Mouse (Mus musculus) MEL (cell line): ENCODE data around the gene Tmem42. TPM values are rescaled to one million over a fixed set of nuclear protein-coding genes. Genes with fewer than 3 reads are reported as not detected.

ENCODE experiments used
- DNase-seq: peaks from one replicate; pipeline ENCODE4 v3.0.0; 2011; ENCODE audit warnings: low read depth, low spot score
- H3K27ac ChIP-seq: 2 replicates; pipeline ENCODE4 v1.5.1; 2012; ENCODE audit warnings: low read depth, mild to moderate bottlenecking, control low read depth, low read length, moderate library complexity; ENCODE audit not compliant: control insufficient read depth
- H3K27me3 ChIP-seq, 2 experiments: fragments of 150-350 bp in 1 of 2; sonication (generic) in 1 of 2; 2 replicates each; pipeline ENCODE4 v1.6.1; 2012; ENCODE audit warnings: low read length in 2 of 2, mild to moderate bottlenecking in 2 of 2, improper control_type of control experiment in 1 of 2, moderate library complexity in 1 of 2; ENCODE audit not compliant: insufficient read depth in 2 of 2, control insufficient read depth in 1 of 2
- H3K36me3 ChIP-seq, 2 experiments: 2 replicates each; pipeline ENCODE4 v1.6.1; 2012 to 2014; ENCODE audit warnings: low read length in 2 of 2, improper control_type of control experiment in 1 of 2, inconsistent platforms in 1 of 2, mild to moderate bottlenecking in 1 of 2; ENCODE audit not compliant: insufficient read depth in 2 of 2, control insufficient read depth in 1 of 2
- H3K4me1 ChIP-seq, 2 experiments: fragments of 150-350 bp in 1 of 2; sonication (generic) in 1 of 2; 2 replicates each; pipeline ENCODE4 v1.6.1; 2012; ENCODE audit warnings: low read length in 2 of 2, improper control_type of control experiment in 1 of 2, mild to moderate bottlenecking in 1 of 2; ENCODE audit not compliant: insufficient read depth in 2 of 2, control insufficient read depth in 1 of 2
- H3K4me3 ChIP-seq, 2 experiments: fragments of 150-350 bp in 1 of 2; sonication (generic) in 1 of 2; 2 replicates each; pipeline ENCODE4 v1.5.1; 2012; ENCODE audit warnings: low read depth in 2 of 2, low read length in 2 of 2, mild to moderate bottlenecking in 2 of 2, moderate library complexity in 2 of 2, control low read depth in 1 of 2, improper control_type of control experiment in 1 of 2; ENCODE audit not compliant: control insufficient read depth in 1 of 2, insufficient read depth in 1 of 2
- H3K79me2 ChIP-seq: 2 replicates; pipeline ENCODE4 v1.6.1; 2012; ENCODE audit warnings: mild to moderate bottlenecking, low read length, moderate library complexity; ENCODE audit not compliant: control insufficient read depth, poor library complexity, insufficient read depth
- H3K9ac ChIP-seq: 2 replicates; pipeline ENCODE4 v1.6.1; 2012; ENCODE audit warnings: low read depth, mild to moderate bottlenecking, control low read depth, low read length, moderate library complexity; ENCODE audit not compliant: control insufficient read depth, poor library complexity, severe bottlenecking
- H3K9me3 ChIP-seq: fragments of 150-350 bp; sonication (generic); replicated peaks from 2 replicates; pipeline ENCODE4 v1.6.1; 2012; ENCODE audit warnings: mild to moderate bottlenecking, low read length, improper control_type of control experiment, moderate library complexity; ENCODE audit not compliant: insufficient read depth
- CHD2 ChIP-seq: IDR thresholded peaks from 2 replicates; pipeline ENCODE4 v1.6.1; 2011; ENCODE audit warnings: low read length, improper control_type of control experiment
- CTCF ChIP-seq, 3 experiments: IDR thresholded peaks in 2 of 3; conservative IDR thresholded peaks in 1 of 3; 2 replicates each; pipeline ENCODE4 v1.5.1; 2011 to 2012; ENCODE audit warnings: low read length in 3 of 3, low read depth in 2 of 3, mild to moderate bottlenecking in 2 of 3, improper control_type of control experiment in 1 of 3, inconsistent platforms in 1 of 3, mixed read lengths in 1 of 3, moderate library complexity in 1 of 3; ENCODE audit not compliant: control insufficient read depth in 1 of 3, insufficient read depth in 1 of 3, poor library complexity in 1 of 3, severe bottlenecking in 1 of 3
- EP300 ChIP-seq, 2 experiments: IDR thresholded peaks; 2 replicates each; pipeline ENCODE4 v1.6.1; 2011; ENCODE audit warnings: improper control_type of control experiment in 2 of 2, low read length in 2 of 2, low read depth in 1 of 2, mild to moderate bottlenecking in 1 of 2
- HCFC1 ChIP-seq: IDR thresholded peaks from 2 replicates; pipeline ENCODE4 v1.6.1; 2012; ENCODE audit warnings: low read depth, mild to moderate bottlenecking, inconsistent platforms, low read length, improper control_type of control experiment, moderate library complexity
- JUND ChIP-seq: IDR thresholded peaks from 2 replicates; pipeline ENCODE4 v1.6.1; 2011; ENCODE audit warnings: low read depth, mild to moderate bottlenecking, improper control_type of control experiment, low read length
- KAT2A ChIP-seq: conservative IDR thresholded peaks from 2 replicates; pipeline ENCODE4 v1.6.1; 2012; ENCODE audit warnings: low read depth, low read length, improper control_type of control experiment, inconsistent platforms
- MAFK ChIP-seq: IDR thresholded peaks from 2 replicates; pipeline ENCODE4 v1.6.1; 2011; ENCODE audit warnings: low read depth, mild to moderate bottlenecking, low read length, improper control_type of control experiment, borderline replicate concordance
- MAZ ChIP-seq: IDR thresholded peaks from 2 replicates; pipeline ENCODE4 v1.6.1; 2012; ENCODE audit warnings: low read depth, mild to moderate bottlenecking, inconsistent platforms, low read length, improper control_type of control experiment
- MEF2A ChIP-seq: IDR thresholded peaks from 2 replicates; pipeline ENCODE4 v1.6.1; 2014; ENCODE audit warnings: low read depth, mild to moderate bottlenecking, inconsistent platforms, low read length, improper control_type of control experiment; ENCODE audit not compliant: poor library complexity, insufficient replicate concordance, severe bottlenecking; ENCODE audit errors: extremely low read depth
- MXI1 ChIP-seq: IDR thresholded peaks from 2 replicates; pipeline ENCODE4 v1.6.1; 2011; ENCODE audit warnings: mild to moderate bottlenecking, low read depth, low read length, improper control_type of control experiment
- NELFE ChIP-seq: IDR thresholded peaks from 2 replicates; pipeline ENCODE4 v1.6.1; 2011; ENCODE audit warnings: low read depth, low read length, improper control_type of control experiment
- NRF1 ChIP-seq: IDR thresholded peaks from 2 replicates; pipeline ENCODE4 v1.6.1; 2014; ENCODE audit warnings: low read depth, mild to moderate bottlenecking, inconsistent platforms, low read length, improper control_type of control experiment, moderate library complexity; ENCODE audit not compliant: poor library complexity, insufficient read depth, severe bottlenecking
- POLR2A ChIP-seq, 2 experiments: IDR thresholded peaks; 2 replicates each; pipeline ENCODE4 v1.6.1; 2011 to 2012; ENCODE audit warnings: low read length in 2 of 2, mild to moderate bottlenecking in 2 of 2, control low read depth in 1 of 2, improper control_type of control experiment in 1 of 2, low read depth in 1 of 2, moderate library complexity in 1 of 2; ENCODE audit not compliant: control insufficient read depth in 1 of 2, insufficient read depth in 1 of 2, poor library complexity in 1 of 2
- POLR2AphosphoS2 ChIP-seq: IDR thresholded peaks from 2 replicates; pipeline ENCODE4 v1.6.1; 2011; ENCODE audit warnings: low read length, improper control_type of control experiment
- POLR2AphosphoS5 ChIP-seq: IDR thresholded peaks from 2 replicates; pipeline ENCODE4 v1.6.1; 2012; ENCODE audit warnings: low read depth, borderline replicate concordance, mild to moderate bottlenecking, inconsistent platforms, low read length, moderate library complexity, mixed read lengths
- RAD21 ChIP-seq: IDR thresholded peaks from 2 replicates; pipeline ENCODE4 v1.6.1; 2011; ENCODE audit warnings: mild to moderate bottlenecking, low read depth, low read length, improper control_type of control experiment
- SMC3 ChIP-seq: IDR thresholded peaks from 2 replicates; pipeline ENCODE4 v1.6.1; 2011; ENCODE audit warnings: low read depth, low read length, improper control_type of control experiment
- TAL1 ChIP-seq: IDR thresholded peaks from 2 replicates; pipeline ENCODE4 v1.6.1; 2012; ENCODE audit warnings: mild to moderate bottlenecking, inconsistent platforms, low read length, moderate library complexity, mixed read lengths
- TBP ChIP-seq: IDR thresholded peaks from 2 replicates; pipeline ENCODE4 v1.8.0; 2011; ENCODE audit warnings: low read depth, low read length, improper control_type of control experiment
- TCF12 ChIP-seq: IDR thresholded peaks from 2 replicates; pipeline ENCODE4 v1.6.1; 2014; ENCODE audit warnings: low read depth, mild to moderate bottlenecking, inconsistent platforms, low read length, improper control_type of control experiment, moderate library complexity
- USF1 ChIP-seq: IDR thresholded peaks from 2 replicates; pipeline ENCODE4 v1.6.1; 2014; ENCODE audit warnings: low read depth, mild to moderate bottlenecking, inconsistent platforms, low read length, improper control_type of control experiment, moderate library complexity
- ZKSCAN1 ChIP-seq: IDR thresholded peaks from 2 replicates; pipeline ENCODE4 v1.6.1; 2012; ENCODE audit warnings: low read depth, mild to moderate bottlenecking, inconsistent platforms, low read length, improper control_type of control experiment, moderate library complexity
- polyA plus RNA-seq, 2 experiments: library from polyadenylated mRNA; stranded (reverse) in 1 of 2; unstranded in 1 of 2; fragments of >175 nt in 1 of 2; fragments of >200 nt in 1 of 2; gene quantifications; 2 replicates each; pipeline versions ENCODE4 v1.2.1 to v1.2.4; 2012; ENCODE audit warnings: low replicate concordance in 2 of 2, low read depth in 1 of 2; ENCODE audit not compliant: insufficient read length in 2 of 2, insufficient read depth in 1 of 2, missing spikeins in 1 of 2
- total RNA-seq: library from RNA; depleted of rRNA; stranded (reverse); fragments of 300-350 nt; gene quantifications from 2 replicates; pipeline ENCODE4 v1.2.3, GENCODE M21; 2012

The Tmem42 gene
- total and polyA plus RNA-seq, 3 experiments: 14.6 to 15.0 TPM; not detected in 1

- peak; percentile 76 for TF ChIP-seq MXI1
- 0 out of 2 replicates have a peak, but pooled peaks have one; percentile 35 for TF ChIP-seq TBP
- TF ChIP-seq TCF12: no peak; the same call in 1 of the 2 replicates
- TF ChIP-seq ZKSCAN1: 0 out of 2 replicates have a peak, but pooled peaks have one; percentile 53
- TF ChIP-seq RAD21: no peak
These were observed at the start of gene Tmem42 (continued) for GRCm38 (mm10) chr9:123020995-123021631.

GRCm38 (mm10) chr9:122998406-122999192 lies 22.5 kb upstream of the Tmem42 start:
- Histone ChIP-seq H3K79me2 (no peaks in the 10 kb centered on the region; the same call in 1 of the 2 replicates), H3K9me3 (no peaks in the 10 kb centered on the region), H3K27me3 (no peaks in the 10 kb centered on the region), H3K27ac (no peak overlapping the region), H3K4me3 (no peak overlapping the region), H3K36me3 (peaks cover 0 to 73% of the 10 kb centered on the region in 2 experiments; a peak in 2 of 4 replicates), H3K4me1 (no peaks in the 10 kb centered on the region), H3K9ac (no peak overlapping the region)
- no peak for TF ChIP-seq MXI1
- TF ChIP-seq SMC3: no peak
- TF ChIP-seq POLR2AphosphoS5: no peak
- TF ChIP-seq MAZ: no peak
- TF ChIP-seq MAFK: no peak
- TF ChIP-seq EP300 (IDR thresholded peaks at IDR 0.05; ENCODE audit: low read depth in 1 of 2, low read length in 2 of 2): no peak
- no peak for TF ChIP-seq POLR2A (IDR thresholded peaks at IDR 0.05; ENCODE audit: control insufficient read depth in 1 of 2, insufficient read depth in 1 of 2, low read depth in 1 of 2, low read length in 2 of 2, poor library complexity in 1 of 2)
- TF ChIP-seq KAT2A: no peak
- no peak for TF ChIP-seq TAL1
- no peak for TF ChIP-seq MEF2A
- no peak for TF ChIP-seq TCF12
- no peak for TF ChIP-seq POLR2AphosphoS2
- no peak for TF ChIP-seq JUND
- no peak for TF ChIP-seq HCFC1
- TF ChIP-seq NRF1: no peak
- no peak for TF ChIP-seq TBP
- TF ChIP-seq NELFE: no peak
- TF ChIP-seq USF1: no peak
- no peak for TF ChIP-seq CHD2
- no peak for TF ChIP-seq CTCF (IDR thresholded peaks at IDR 0.05 in 2 of 3, conservative IDR thresholded peaks at IDR 0.05 in 1 of 3; ENCODE audit: control insufficient read depth in 1 of 3, insufficient read depth in 1 of 3, low read depth in 2 of 3, low read length in 3 of 3, poor library complexity in 1 of 3, severe bottlenecking in 1 of 3)
- no peak for DNase-seq
